Mouse (Mus musculus) ES-Bruce4 (cell line): Measurements from ENCODE around the gene Eps8l3. TPM values are rescaled to one million over a fixed set of nuclear protein-coding genes. Genes with fewer than 3 reads are reported as not detected.

Experiments
- H3K27ac ChIP-seq: 2 replicates; pipeline ENCODE4 v1.5.1; 2012; ENCODE audit warnings: low read length, inconsistent platforms; ENCODE audit not compliant: insufficient read depth
- H3K27me3 ChIP-seq: 2 replicates; pipeline ENCODE4 v1.6.1; 2012; ENCODE audit warnings: mild to moderate bottlenecking, low read length, inconsistent platforms; ENCODE audit not compliant: control insufficient read depth, poor library complexity, insufficient read depth, severe bottlenecking
- H3K36me3 ChIP-seq: 2 replicates; pipeline ENCODE4 v1.6.1; 2012; ENCODE audit warnings: inconsistent platforms, mild to moderate bottlenecking, low read length, moderate library complexity; ENCODE audit not compliant: control insufficient read depth, poor library complexity, insufficient read depth, severe bottlenecking
- H3K4me1 ChIP-seq: one replicate; pipeline ENCODE4 v1.8.1; 2011; ENCODE audit warnings: low read length; ENCODE audit not compliant: control insufficient read depth, insufficient read depth
- H3K4me3 ChIP-seq: 2 replicates; pipeline ENCODE4 v1.5.1; 2011; ENCODE audit warnings: low read depth, mild to moderate bottlenecking, low read length
- H3K9ac ChIP-seq: 2 replicates; pipeline ENCODE4 v1.6.1; 2012; ENCODE audit warnings: low read depth, mild to moderate bottlenecking, inconsistent platforms; ENCODE audit not compliant: poor library complexity, severe bottlenecking
- H3K9me3 ChIP-seq: replicated peaks from 2 replicates; pipeline ENCODE4 v1.6.1; 2012; ENCODE audit warnings: mild to moderate bottlenecking, low read length, inconsistent platforms; ENCODE audit not compliant: control insufficient read depth, poor library complexity, insufficient read depth, severe bottlenecking
- CTCF ChIP-seq: IDR thresholded peaks from one replicate; pipeline ENCODE4 v1.8.1; 2011; ENCODE audit warnings: low read depth, low read length
- EP300 ChIP-seq: IDR thresholded peaks from 2 replicates; pipeline ENCODE4 v1.6.1; 2011; ENCODE audit warnings: low read depth, low read length; ENCODE audit not compliant: insufficient read depth
- POLR2A ChIP-seq: IDR thresholded peaks from one replicate; pipeline ENCODE4 v1.8.1; 2011; ENCODE audit warnings: low read length; ENCODE audit not compliant: insufficient read depth
- polyA plus RNA-seq: library from polyadenylated mRNA; stranded (reverse); fragments of >200 nt; gene quantifications from 2 replicates; pipeline ENCODE4 v1.2.4, GENCODE M21; 2011; ENCODE audit warnings: low read depth; ENCODE audit not compliant: missing spikeins, insufficient read depth, insufficient read length

Eps8l3 gene
- polyA plus RNA-seq, 1 experiment = not detected

DNA sequence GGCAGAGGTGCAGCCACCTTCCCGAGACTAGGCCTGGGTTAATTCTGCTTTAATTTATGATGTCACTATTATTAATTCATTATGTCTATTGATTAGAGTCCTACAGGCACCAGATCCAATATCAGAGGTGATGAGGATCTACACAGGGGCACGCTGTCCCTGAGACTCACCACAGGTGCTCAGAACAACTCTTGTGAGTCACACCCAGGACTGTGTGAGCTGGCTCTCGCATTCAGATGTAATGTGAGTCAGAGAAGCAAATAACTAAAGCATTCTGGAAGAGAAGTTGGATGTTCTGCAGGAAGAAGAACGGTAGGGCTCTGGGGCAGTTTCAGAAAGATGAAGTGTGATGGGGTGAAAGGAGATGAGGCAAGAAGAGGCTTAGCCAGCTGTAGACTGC lies 52.2 kb downstream of the Eps8l3 start:
- Histone ChIP-seq H3K9ac (no peak overlapping the region), H3K4me1 (no peaks in the 10 kb centered on the region), H3K27me3 (no peaks in the 10 kb centered on the region), H3K9me3 (no peaks in the 10 kb centered on the region), H3K36me3 (no peaks in the 10 kb centered on the region), H3K4me3 (no peak overlapping the region), H3K27ac (no peak overlapping the region)
- TF ChIP-seq POLR2A (no peak), EP300 (no peak), CTCF (no peak)

DNA sequence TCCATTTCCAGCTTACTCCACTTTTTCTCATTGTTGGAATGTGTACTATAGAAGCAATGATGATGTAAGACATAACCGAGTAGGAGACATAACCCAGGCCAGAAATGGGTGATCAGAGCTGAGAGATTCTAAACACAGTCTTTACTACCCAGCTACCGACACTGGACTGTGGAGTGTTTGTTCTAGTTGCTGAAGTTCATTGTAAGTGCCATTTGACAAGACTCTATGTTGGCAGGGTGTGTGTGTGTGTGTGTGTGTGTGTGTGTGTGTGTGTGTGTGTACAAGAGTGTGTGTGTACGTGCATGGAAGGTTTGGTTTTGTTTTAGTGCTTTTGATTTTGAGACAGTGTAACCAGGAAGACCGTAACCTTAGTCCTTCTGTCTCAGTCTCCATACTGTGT lies 52.7 kb downstream of the Eps8l3 start:
- H3K9ac ChIP-seq = no peak overlapping the region
- no peaks in the 10 kb centered on the region for H3K4me1 ChIP-seq
- H3K27ac ChIP-seq = no peak overlapping the region
- no peaks in the 10 kb centered on the region for H3K9me3 ChIP-seq
- no peaks in the 10 kb centered on the region for H3K27me3 ChIP-seq
- H3K36me3 ChIP-seq = no peaks in the 10 kb centered on the region
- no peak overlapping the region for H3K4me3 ChIP-seq
- TF ChIP-seq EP300 = no peak
- no peak for TF ChIP-seq POLR2A
- no peak for TF ChIP-seq CTCF

DNA sequence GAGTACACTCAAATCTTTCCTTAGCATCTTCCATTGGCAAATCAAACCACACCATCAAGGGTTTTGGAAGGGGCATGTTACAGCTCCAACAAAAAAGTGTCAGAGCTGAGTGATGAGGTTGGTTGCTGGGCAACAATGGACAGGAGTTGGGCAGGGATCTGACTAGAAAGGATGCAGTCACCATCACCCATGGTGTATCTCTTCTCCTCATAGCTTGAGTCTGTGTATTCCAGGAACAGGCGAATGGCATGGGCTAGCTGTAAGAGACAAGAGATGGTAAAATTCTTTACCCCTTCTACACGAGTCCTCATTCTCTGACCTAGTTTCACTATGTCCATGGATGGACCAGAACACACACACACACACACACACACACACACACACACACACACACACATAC lies 54.1 kb downstream of the Eps8l3 start:
- no peaks in the 10 kb centered on the region for H3K36me3 ChIP-seq
- H3K4me1 ChIP-seq = no peaks in the 10 kb centered on the region
- no peak overlapping the region for H3K27ac ChIP-seq
- TF ChIP-seq CTCF = no peak
- TF ChIP-seq EP300 = no peak
- TF ChIP-seq POLR2A = no peak
- no peak overlapping the region for H3K9ac ChIP-seq
- no peak overlapping the region for H3K4me3 ChIP-seq
- no peaks in the 10 kb centered on the region for H3K9me3 ChIP-seq
- H3K27me3 ChIP-seq = no peaks in the 10 kb centered on the region

DNA sequence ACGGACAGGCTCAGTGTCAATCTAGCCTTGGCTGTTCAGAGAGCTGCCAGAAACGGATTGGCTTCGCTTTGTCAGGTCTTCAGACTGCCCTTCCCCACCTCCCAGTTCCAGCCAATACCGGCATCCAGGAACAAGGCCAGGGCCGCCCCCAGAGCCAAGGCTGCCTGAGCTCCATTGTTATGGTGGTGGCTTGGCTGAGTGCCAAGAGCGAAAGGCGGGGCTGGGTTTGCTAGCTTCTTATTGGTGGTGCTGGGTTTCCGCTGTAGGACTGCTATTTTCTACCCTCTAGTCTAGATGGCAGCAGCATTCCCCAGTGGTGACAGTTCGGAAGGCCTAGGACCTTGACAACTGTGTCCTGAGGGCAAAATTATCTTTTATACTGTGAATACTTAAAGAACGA lies 54.6 kb downstream of the Eps8l3 start, which contains the start of gene Gstm7:
Gstm7 (minus strand) TSS at position 148 of the 400 bp plus-strand sequence.
- no peaks in the 10 kb centered on the region for H3K9me3 ChIP-seq
- H3K9ac ChIP-seq = no peak within 1 kb of the TSS
- H3K27ac ChIP-seq = no peak within 1 kb of the TSS
- TF ChIP-seq POLR2A (no peak), EP300 (no peak), CTCF (peak; percentile 31)
- no peaks in the 10 kb centered on the region for H3K27me3 ChIP-seq
- H3K4me1 ChIP-seq = no peaks in the 10 kb centered on the region
- no peak within 1 kb of the TSS for H3K4me3 ChIP-seq
- H3K36me3 ChIP-seq = no peaks in the 10 kb centered on the region

DNA sequence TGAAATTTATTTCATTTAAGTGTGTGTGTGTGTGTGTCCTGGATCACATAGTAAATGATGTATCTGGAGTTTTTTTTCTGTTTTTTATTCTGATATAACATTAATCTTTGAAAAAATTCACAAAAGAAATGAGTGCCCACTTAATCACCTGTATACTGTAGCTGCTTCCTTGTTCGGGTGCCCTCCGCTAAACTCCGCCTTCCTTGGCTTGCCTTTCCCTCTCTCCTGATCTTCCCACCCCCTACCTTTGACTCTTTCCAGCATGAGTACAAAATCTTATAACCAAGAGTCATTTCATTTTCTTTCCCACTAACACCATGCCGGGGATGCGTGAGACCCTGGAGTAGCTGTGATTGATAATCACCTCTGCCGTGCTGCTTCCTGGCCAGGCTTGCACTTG lies 55.1 kb downstream of the Eps8l3 start:
- Histone ChIP-seq H3K9ac (no peak overlapping the region), H3K4me1 (no peaks in the 10 kb centered on the region), H3K27me3 (no peaks in the 10 kb centered on the region), H3K36me3 (no peaks in the 10 kb centered on the region), H3K4me3 (no peak overlapping the region), H3K9me3 (no peaks in the 10 kb centered on the region), H3K27ac (no peak overlapping the region)
- TF ChIP-seq CTCF (no peak), EP300 (no peak), POLR2A (no peak)

DNA sequence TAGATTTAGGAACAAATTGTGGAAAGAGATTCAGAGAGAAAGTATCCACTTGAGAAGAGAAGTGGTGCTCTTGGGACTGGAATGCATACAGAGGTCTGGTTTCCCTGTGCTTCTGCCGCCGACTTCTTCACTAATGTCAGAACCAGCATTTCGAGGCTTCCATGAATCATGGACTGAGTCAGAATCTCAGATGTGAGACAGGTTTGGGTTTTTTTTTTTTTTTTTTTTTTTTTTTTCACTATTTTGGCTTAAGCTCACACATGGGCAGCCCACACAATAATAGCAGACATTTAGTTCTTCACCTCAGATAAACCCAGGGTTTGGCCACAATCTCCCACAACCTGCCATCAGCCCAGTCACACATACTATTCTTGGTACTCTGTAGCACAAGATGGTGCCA lies 58.2 kb downstream of the Eps8l3 start:
- H3K36me3 ChIP-seq = no peaks in the 10 kb centered on the region
- H3K27me3 ChIP-seq = no peaks in the 10 kb centered on the region
- TF ChIP-seq POLR2A (no peak), EP300 (no peak), CTCF (no peak)
- H3K4me1 ChIP-seq = no peaks in the 10 kb centered on the region
- H3K27ac ChIP-seq = no peak overlapping the region
- H3K4me3 ChIP-seq = no peak overlapping the region
- H3K9ac ChIP-seq = no peak overlapping the region
- no peaks in the 10 kb centered on the region for H3K9me3 ChIP-seq
